In the genomic region with DNA sequence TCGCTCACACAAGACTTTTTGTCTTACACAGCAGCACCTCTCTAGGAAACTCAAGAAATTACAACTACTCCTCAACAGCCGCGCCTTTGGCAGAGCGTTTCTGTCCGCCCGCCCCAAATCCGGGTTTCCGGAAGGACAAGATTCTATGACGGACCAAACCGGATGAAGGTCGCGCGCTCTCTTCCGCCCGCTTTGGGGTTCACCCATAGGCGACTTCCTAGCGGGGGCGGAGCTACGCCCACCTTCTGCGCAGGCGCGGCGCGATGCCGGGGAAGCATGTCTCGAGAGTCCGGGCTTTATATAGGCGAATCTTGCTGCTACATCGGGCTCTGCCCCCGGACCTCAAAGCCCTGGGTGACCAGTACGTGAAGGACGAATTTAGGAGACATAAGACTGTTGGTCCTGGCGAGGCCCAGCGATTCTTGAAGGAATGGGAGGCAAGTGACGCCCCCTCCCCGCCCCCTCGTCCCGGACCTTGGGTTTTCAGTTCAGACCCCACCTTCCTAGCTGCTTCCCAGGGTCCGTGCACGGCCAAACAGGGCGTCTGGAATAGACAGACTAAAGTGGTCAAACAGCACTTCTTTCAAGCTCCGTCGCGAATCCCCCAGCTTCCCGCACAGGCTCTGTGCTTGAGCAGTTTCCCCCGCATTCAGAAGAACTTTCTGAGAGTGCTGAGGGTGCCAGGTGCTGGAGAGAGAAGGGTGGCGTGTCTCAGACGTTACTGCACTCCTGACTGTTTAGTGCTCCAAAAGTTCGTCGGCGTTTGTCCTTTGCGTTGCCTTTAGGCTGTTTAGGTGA, we compare ENCODE assay signal across 8 mouse cellular contexts. TPM values are rescaled to one million over a fixed set of nuclear protein-coding genes. Genes with fewer than 3 reads are reported as not detected.
A peak's percentile ranks its signal among the peaks of the same experiment; 100 is the strongest.
DNase-seq lines count a peak whose midpoint lies in the region; ATAC-seq and TF ChIP-seq lines count a peak whose summit lies in the region.

Gene Sdhaf3 (plus strand): TSS at position 241 of the 798 bp plus-strand sequence.

- no peaks in the 10 kb centered on the region for H3K36me3 ChIP-seq in E14TG2a.4 (ENCODE audit: insufficient read depth, low read length)
- H3K36me3 ChIP-seq in forebrain, embryonic 12.5 days (replicated peaks) = no peaks in the 10 kb centered on the region
- no peaks in the 10 kb centered on the region for H3K36me3 ChIP-seq in heart, postnatal 0 days (replicated peaks; ENCODE audit: control insufficient read depth, insufficient read depth, low read length)
- H3K36me3 ChIP-seq in liver, embryonic 16.5 days (ENCODE audit: control insufficient read depth, insufficient read depth) = no peaks in the 10 kb centered on the region
- no peaks in the 10 kb centered on the region for H3K36me3 ChIP-seq in neural tube, embryonic 13.5 days
- H3K36me3 ChIP-seq in testis, adult 2 months (ENCODE audit: control insufficient read depth, insufficient read depth, low read length) = no peaks in the 10 kb centered on the region

- H3K4me3 ChIP-seq in E14TG2a.4 (replicated peaks; ENCODE audit: low read length) = peak within 1 kb of the TSS; percentile 86
- H3K4me3 ChIP-seq in forebrain, embryonic 12.5 days (replicated peaks) = peak within 1 kb of the TSS; percentile 64
- H3K4me3 ChIP-seq in heart, postnatal 0 days (ENCODE audit: low read depth, low read length) = peak within 1 kb of the TSS; percentile 74
- peak within 1 kb of the TSS; percentile 77 for H3K4me3 ChIP-seq in liver, embryonic 16.5 days (ENCODE audit: low read depth, low read length)
- H3K4me3 ChIP-seq in neural tube, embryonic 13.5 days = peak within 1 kb of the TSS; percentile 77
- H3K4me3 ChIP-seq in testis, adult 2 months (ENCODE audit: control insufficient read depth, low read depth, low read length) = peak within 1 kb of the TSS; percentile 98

- WGBS in forebrain, embryonic 12.5 days = under 1% methylated on average over 52 of the region's 52 CpGs
- WGBS in heart, postnatal 0 days = under 1% methylated on average over 52 of the region's 52 CpGs
- under 1% methylated on average over 52 of the region's 52 CpGs for WGBS in liver, embryonic 16.5 days (ENCODE audit: insufficient replicate concordance)
- WGBS in neural tube, embryonic 13.5 days = under 1% methylated on average over 52 of the region's 52 CpGs

- no peaks in the 10 kb centered on the region for H3K27me3 ChIP-seq in E14TG2a.4 (ENCODE audit: insufficient read depth, low read length)
- H3K27me3 ChIP-seq in forebrain, embryonic 12.5 days = peaks cover 9% of the 10 kb centered on the region; the same call in 1 of the 2 replicates
- H3K27me3 ChIP-seq in heart, postnatal 0 days (ENCODE audit: control insufficient read depth, insufficient read depth, low read length) = no peaks in the 10 kb centered on the region
- no peaks in the 10 kb centered on the region for H3K27me3 ChIP-seq in liver, embryonic 16.5 days (ENCODE audit: control insufficient read depth, insufficient read depth, low read depth, low read length)
- peaks cover 8% of the 10 kb centered on the region for H3K27me3 ChIP-seq in neural tube, embryonic 13.5 days
- no peaks in the 10 kb centered on the region for H3K27me3 ChIP-seq in testis, adult 2 months (ENCODE audit: control insufficient read depth, insufficient read depth, low read length)

- peak; percentile 91 for DNase-seq in c-Kit-positive CD71-positive TER-119-positive erythroid progenitor cells, embryonic 14.5 days (ENCODE audit: low spot score)
- peak; percentile 96 for DNase-seq in heart, postnatal 0 days (ENCODE audit: low spot score)
- peak; percentile 94 to 97 for DNase-seq in kidney, postnatal 4 days

- peaks cover 6% of the 10 kb centered on the region; the same call in 1 of the 2 replicates for H3K9me3 ChIP-seq in E14TG2a.4 (ENCODE audit: low read length)
- no peaks in the 10 kb centered on the region for H3K9me3 ChIP-seq in forebrain, embryonic 12.5 days
- H3K9me3 ChIP-seq in heart, postnatal 0 days (replicated peaks; ENCODE audit: control insufficient read depth, low read length) = no peaks in the 10 kb centered on the region
- no peaks in the 10 kb centered on the region for H3K9me3 ChIP-seq in liver, embryonic 16.5 days (replicated peaks; ENCODE audit: control insufficient read depth, low read length)
- H3K9me3 ChIP-seq in neural tube, embryonic 13.5 days = no peaks in the 10 kb centered on the region

- H3K9ac ChIP-seq in forebrain, embryonic 12.5 days = peak within 1 kb of the TSS; percentile 69
- H3K9ac ChIP-seq in heart, postnatal 0 days (replicated peaks; ENCODE audit: low read depth, low read length) = peak within 1 kb of the TSS; percentile 64
- H3K9ac ChIP-seq in liver, embryonic 16.5 days (ENCODE audit: low read depth, low read length) = peak within 1 kb of the TSS; percentile 59
- H3K9ac ChIP-seq in neural tube, embryonic 13.5 days = peak within 1 kb of the TSS; percentile 81

- H3K27ac ChIP-seq in forebrain, embryonic 12.5 days = 0 out of 2 replicates have a peak within 1 kb of the TSS, but pooled peaks have one; percentile 59
- peak within 1 kb of the TSS; percentile 65 for H3K27ac ChIP-seq in heart, postnatal 0 days (ENCODE audit: low read depth)
- peak within 1 kb of the TSS; percentile 48; the same call in 1 of the 2 replicates for H3K27ac ChIP-seq in liver, embryonic 16.5 days (ENCODE audit: low read length)
- peak within 1 kb of the TSS; percentile 80 for H3K27ac ChIP-seq in neural tube, embryonic 13.5 days (replicated peaks)
- peak within 1 kb of the TSS; percentile 79 for H3K27ac ChIP-seq in testis, adult 2 months (ENCODE audit: control insufficient read depth, insufficient read depth, low read depth, low read length)

- peaks cover 5% of the 10 kb centered on the region; the same call in 1 of the 2 replicates for H3K4me1 ChIP-seq in E14TG2a.4 (replicated peaks; ENCODE audit: low read depth, low read length)
- peaks cover 8% of the 10 kb centered on the region for H3K4me1 ChIP-seq in forebrain, embryonic 12.5 days
- H3K4me1 ChIP-seq in heart, postnatal 0 days (ENCODE audit: control insufficient read depth, insufficient read depth) = no peaks in the 10 kb centered on the region
- no peaks in the 10 kb centered on the region; the same call in 1 of the 2 replicates for H3K4me1 ChIP-seq in liver, embryonic 16.5 days (ENCODE audit: control insufficient read depth, low read depth, low read length)
- peaks cover 12% of the 10 kb centered on the region for H3K4me1 ChIP-seq in neural tube, embryonic 13.5 days (replicated peaks)
- H3K4me1 ChIP-seq in testis, adult 2 months (ENCODE audit: control insufficient read depth, insufficient read depth, low read length) = peaks cover 4% of the 10 kb centered on the region; the same call in 1 of the 2 replicates

- peak within 1 kb of the TSS; percentile 61 for H3K4me2 ChIP-seq in forebrain, embryonic 12.5 days
- H3K4me2 ChIP-seq in heart, postnatal 0 days (ENCODE audit: low read depth, low read length) = peak within 1 kb of the TSS; percentile 72
- H3K4me2 ChIP-seq in liver, embryonic 16.5 days (ENCODE audit: low read depth, low read length) = peak within 1 kb of the TSS; percentile 67
- H3K4me2 ChIP-seq in neural tube, embryonic 13.5 days = peak within 1 kb of the TSS; percentile 80

- TF ChIP-seq EP300 in heart, postnatal 0 days (IDR thresholded peaks at IDR 0.05; ENCODE audit: low read depth) = no peak

- no peak for TF ChIP-seq CTCF in E14TG2a.4 (conservative IDR thresholded peaks at IDR 0.05; ENCODE audit: low read length)
- peak; percentile 26; the same call in 1 of the 2 replicates for TF ChIP-seq CTCF in heart, postnatal 0 days (IDR thresholded peaks at IDR 0.05; ENCODE audit: low read depth)
- no peak for TF ChIP-seq CTCF in testis, adult 2 months (IDR thresholded peaks at IDR 0.05; ENCODE audit: control insufficient read depth, insufficient read depth, insufficient replicate concordance, low read depth, low read length)

- peak; percentile 100 for ATAC-seq in forebrain, embryonic 12.5 days (ENCODE audit: low FRiP score)
- peak; percentile 99 for ATAC-seq in heart, postnatal 0 days (ENCODE audit: insufficient read depth, low read depth)
- peak; percentile 98 for ATAC-seq in liver, embryonic 16.5 days (ENCODE audit: low read depth)
- ATAC-seq in neural tube, embryonic 13.5 days (ENCODE audit: low read depth) = peak; percentile 100

- peak; percentile 76 for TF ChIP-seq POLR2A in testis, adult 2 months (IDR thresholded peaks at IDR 0.05; ENCODE audit: control insufficient read depth, low read depth, low read length)

RNA-seq across cellular contexts. Expression of gene Sdhaf3, which starts in this region (rescaled TPM):
- polyA plus RNA-seq in forebrain, embryonic 12.5 days (2016; fragmentation: Nextera tagmentation; extraction: Ambion mirVana) = 6.2 and 7.0 TPM in 2 replicates
- 1.7 and 3.9 TPM in 2 replicates for total RNA-seq in heart, postnatal 0 days (2014; rRNA removed; ENCODE audit: low replicate concordance)
- polyA plus RNA-seq in heart, postnatal 0 days (2015; fragmentation: Nextera tagmentation; extraction: Ambion mirVana) = 4.9 and 5.6 TPM in 2 replicates
- polyA plus RNA-seq in liver, embryonic 16.5 days (2015; fragmentation: Nextera tagmentation; extraction: Ambion mirVana) = 1.8 and 1.9 TPM in 2 replicates
- 6.8 and 7.6 TPM in 2 replicates for polyA plus RNA-seq in neural tube, embryonic 13.5 days (2015; fragmentation: Nextera tagmentation; extraction: Ambion mirVana)
- polyA plus RNA-seq in testis, adult 2 months (2012; rRNA removed) = 0.94 and 0.95 TPM in 2 replicates

Comparison
In these comparisons a context has a peak if more than half of its experiments do, and no peak if none do; other contexts are left out.
1. Peak in every context shown above with its lines: DNase-seq, ATAC-seq, H3K4me3 ChIP-seq and H3K27ac ChIP-seq.